Mouse (Mus musculus): Measurements from ENCODE around the gene 4931409K22Rik.

Gene 4931409K22Rik

GRCm38 (mm10) chr5:24499113-24499512 lies 57.5 kb downstream of the 4931409K22Rik start:
- DNase-seq (ENCODE audit: low spot score in 2 of 2), result no peak

- no peak for DNase-seq (ENCODE audit: low spot score in 2 of 2)
Measured at GRCm38 (mm10) chr5:24497526-24497925, 59.1 kb downstream of the 4931409K22Rik start.

GRCm38 (mm10) chr5:24496756-24497155 lies 59.9 kb downstream of the 4931409K22Rik start:
- DNase-seq (ENCODE audit: low spot score in 2 of 2), result no peak

GRCm38 (mm10) chr5:24495019-24495418 lies 61.6 kb downstream of the 4931409K22Rik start:
- DNase-seq (ENCODE audit: low spot score in 2 of 2), result no peak
